Mouse (Mus musculus) bone marrow, adult 2 months (tissue): ENCODE data around the gene Mmp27. TPM values are rescaled to one million over a fixed set of nuclear protein-coding genes. Genes with fewer than 3 reads are reported as not detected.

Experiments
- H3K27ac ChIP-seq: fragments of 200-500 bp; 2 replicates; pipeline ENCODE4 v1.5.1; 2012; ENCODE audit warnings: low read depth, mild to moderate bottlenecking, control low read depth, inconsistent platforms, low read length; ENCODE audit not compliant: control insufficient read depth, poor library complexity, insufficient read depth
- H3K4me1 ChIP-seq: fragments of 200-500 bp; 2 replicates; pipeline ENCODE4 v1.6.1; 2011; ENCODE audit warnings: low read length; ENCODE audit not compliant: control insufficient read depth, insufficient read depth
- H3K4me3 ChIP-seq: fragments of 200-500 bp; replicated peaks from 2 replicates; pipeline ENCODE3; 2011; ENCODE audit warnings: mild to moderate bottlenecking, low read depth, low read length, control low read depth; ENCODE audit not compliant: control insufficient read depth
- CTCF ChIP-seq: fragments of 200-500 bp; IDR thresholded peaks from 2 replicates; pipeline ENCODE4 v1.5.1; 2011; ENCODE audit warnings: low read length, control low read depth; ENCODE audit not compliant: control insufficient read depth, insufficient read depth
- POLR2A ChIP-seq: fragments of 200-500 bp; IDR thresholded peaks from 2 replicates; pipeline ENCODE4 v1.6.1; 2011; ENCODE audit warnings: low read depth, mild to moderate bottlenecking, control low read depth, low read length, borderline replicate concordance; ENCODE audit not compliant: control insufficient read depth
- WGBS: fragments of 180-500 bp; shearing (Covaris S2); methylation state at CpG from one replicate; pipeline ENCODE4 v1.1.7; 2018; 5-methylcytosine and 5-hydroxymethylcytosine counted together
- polyA plus RNA-seq: library from polyadenylated mRNA; stranded (reverse); fragments of >200 nt; gene quantifications from 2 replicates; pipeline ENCODE4 v1.2.4, GENCODE M21; 2011; ENCODE audit warnings: low replicate concordance; ENCODE audit not compliant: missing spikeins, insufficient read depth, insufficient read length

Gene Mmp27
- polyA plus RNA-seq, 1 experiment: 1.3 TPM

GRCm38 (mm10) chr9:7577371-7577770 lies 6.2 kb downstream of the Mmp27 start:
- Histone ChIP-seq H3K4me1 (peaks cover 4% of the 10 kb centered on the region; the same call in 1 of the 2 replicates), H3K27ac (peak overlapping the region; percentile 74; the same call in 1 of the 2 replicates), H3K4me3 (no peak overlapping the region)
- TF ChIP-seq CTCF: no peak
- no peak for TF ChIP-seq POLR2A
- 48% methylated on average over 2 of the region's 2 CpGs for WGBS

GRCm38 (mm10) chr9:7590063-7590462 lies 18.9 kb downstream of the Mmp27 start:
- Histone ChIP-seq H3K27ac (no peak overlapping the region), H3K4me1 (no peaks in the 10 kb centered on the region; the same call in 1 of the 2 replicates), H3K4me3 (no peak overlapping the region)
- TF ChIP-seq POLR2A: no peak
- TF ChIP-seq CTCF: no peak
- 84% methylated on average over 8 of the region's 8 CpGs for WGBS

GRCm38 (mm10) chr9:7593272-7593812 lies 22.1 kb downstream of the Mmp27 start:
- H3K4me1 ChIP-seq: no peaks in the 10 kb centered on the region; the same call in 1 of the 2 replicates
- WGBS: 41% methylated on average over 3 of the region's 3 CpGs
- peak overlapping the region; percentile 78; the same call in 1 of the 2 replicates for H3K27ac ChIP-seq
- H3K4me3 ChIP-seq: no peak overlapping the region
- TF ChIP-seq CTCF (no peak), POLR2A (no peak)

GRCm38 (mm10) chr9:7594816-7595540 lies 23.8 kb downstream of the Mmp27 start:
- WGBS: 1% methylated on average over 6 of the region's 6 CpGs
- no peak overlapping the region for H3K27ac ChIP-seq

GRCm38 (mm10) chr9:7602982-7603742 lies 32.0 kb downstream of the Mmp27 start:
- 0% methylated on average over 3 of the region's 3 CpGs for WGBS
- Histone ChIP-seq H3K27ac (no peak overlapping the region), H3K4me3 (no peak overlapping the region), H3K4me1 (no peaks in the 10 kb centered on the region)
- no peak for TF ChIP-seq POLR2A
- peak; percentile 80 for TF ChIP-seq CTCF

More at GRCm38 (mm10) chr9:7594816-7595540, 23.8 kb downstream of the Mmp27 start:
- Histone ChIP-seq H3K4me3 (peak overlapping the region; percentile 7), H3K4me1 (no peaks in the 10 kb centered on the region; the same call in 1 of the 2 replicates)
- TF ChIP-seq POLR2A: no peak
- peak; percentile 88 for TF ChIP-seq CTCF

GRCm38 (mm10) chr9:7604005-7604404 lies 32.8 kb downstream of the Mmp27 start:
- no peak overlapping the region for H3K4me3 ChIP-seq
- no peaks in the 10 kb centered on the region for H3K4me1 ChIP-seq
- no peak overlapping the region for H3K27ac ChIP-seq
- no peak for TF ChIP-seq CTCF
- no peak for TF ChIP-seq POLR2A
- 54% methylated on average over 6 of the region's 6 CpGs for WGBS

GRCm38 (mm10) chr9:7605638-7606037 lies 34.4 kb downstream of the Mmp27 start:
- no peak overlapping the region for H3K27ac ChIP-seq
- TF ChIP-seq POLR2A: no peak
- no peak for TF ChIP-seq CTCF
- no peaks in the 10 kb centered on the region for H3K4me1 ChIP-seq
- WGBS: 75% methylated on average over 12 of the region's 12 CpGs
- H3K4me3 ChIP-seq: no peak overlapping the region

- H3K27ac ChIP-seq: no peak overlapping the region
- no peak overlapping the region for H3K4me3 ChIP-seq
- WGBS: 66% methylated on average over 3 of the region's 3 CpGs
- no peak for TF ChIP-seq POLR2A
- no peak for TF ChIP-seq CTCF
- no peaks in the 10 kb centered on the region for H3K4me1 ChIP-seq
Measured at GRCm38 (mm10) chr9:7622582-7622981, 51.4 kb downstream of the Mmp27 start.
